Mouse (Mus musculus) layer of hippocampus, postnatal 25 days (tissue): ENCODE measurements around the gene Slc38a3. TPM values are rescaled to one million over a fixed set of nuclear protein-coding genes. Genes with fewer than 3 reads are reported as not detected.
A peak's percentile ranks its signal among the peaks of the same experiment; 100 is the strongest.

Experiments
- DNase-seq, 2 experiments: peaks; one replicate each; pipeline ENCODE4 v3.0.0; 2022; ENCODE audit warnings: mixed read lengths in 2 of 2, low spot score in 1 of 2; ENCODE audit errors: extremely low spot score in 1 of 2
- total RNA-seq, 2 experiments: library from RNA; stranded (reverse); gene quantifications; 2 replicates each; pipeline ENCODE4 v1.2.3; 2021

The Slc38a3 gene
- total RNA-seq, 2 experiments from 2014 or later: 57.8 to 66.2 TPM

- DNase-seq: no peak
Measured at GRCm38 (mm10) chr9:107626158-107626843, 43.0 kb downstream of the Slc38a3 start.

GRCm38 (mm10) chr9:107625351-107626128 is 43.8 kb downstream of the Slc38a3 start:
- DNase-seq: no peak

DNA sequence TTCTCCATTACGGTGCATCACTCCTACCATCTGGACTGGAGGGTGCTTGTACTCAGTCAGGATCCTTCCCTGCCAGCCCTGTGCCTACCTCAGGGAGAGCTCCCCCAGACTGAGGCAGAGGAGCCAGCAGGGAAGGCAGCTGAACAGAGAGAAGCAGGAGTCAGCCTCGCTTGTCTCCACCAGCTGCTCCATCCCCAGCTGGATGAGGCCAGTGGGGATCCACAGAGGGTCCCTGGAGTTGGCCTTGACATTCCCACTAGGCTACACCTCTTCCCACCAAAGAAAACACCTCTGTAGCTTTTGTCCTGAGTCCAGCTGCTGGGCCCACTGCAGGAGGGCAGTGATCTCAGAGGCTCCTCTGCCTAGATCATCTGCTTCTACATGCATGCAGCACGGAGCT is 44.4 kb downstream of the Slc38a3 start:
- DNase-seq: no peak

- DNase-seq: no peak
Measured at GRCm38 (mm10) chr9:107624539-107624938, 44.8 kb downstream of the Slc38a3 start.

DNA sequence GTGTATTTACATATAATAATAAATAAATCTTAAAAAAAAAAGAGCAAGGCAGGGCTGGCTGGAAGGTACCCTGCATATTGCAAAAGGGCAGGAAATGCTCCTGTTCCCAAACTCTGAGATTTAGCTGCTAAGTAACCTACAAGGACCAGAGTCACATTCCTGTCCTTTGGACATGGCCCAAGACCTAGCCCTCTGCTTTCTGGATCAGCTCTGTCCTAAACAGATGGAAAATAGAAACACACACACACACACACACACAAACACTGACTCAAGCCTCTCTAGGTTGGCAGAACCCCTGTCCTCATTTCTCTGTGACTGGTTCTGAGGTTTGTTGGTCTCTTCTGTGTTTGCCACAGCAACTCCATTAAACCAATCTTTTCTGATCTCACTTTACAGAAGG is 48.4 kb downstream of the Slc38a3 start:
- no peak for DNase-seq

DNA sequence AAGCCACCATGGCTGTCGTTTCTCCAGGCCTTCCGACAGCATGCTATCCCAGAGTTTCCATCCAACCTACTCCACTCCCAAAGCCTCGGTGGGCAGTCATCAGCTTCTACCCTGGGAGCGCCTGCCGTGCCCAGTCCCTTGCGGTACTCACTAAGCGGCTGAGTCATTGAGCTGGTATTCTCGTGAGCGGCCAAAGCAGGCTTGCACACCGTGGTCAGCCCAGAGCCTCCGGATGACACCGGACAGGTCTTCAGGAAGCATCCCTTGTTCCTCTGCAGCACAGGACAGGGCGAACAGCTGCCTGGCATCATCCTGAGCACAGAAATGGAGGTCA is 49.8 kb downstream of the Slc38a3 start:
- DNase-seq: no peak

DNA sequence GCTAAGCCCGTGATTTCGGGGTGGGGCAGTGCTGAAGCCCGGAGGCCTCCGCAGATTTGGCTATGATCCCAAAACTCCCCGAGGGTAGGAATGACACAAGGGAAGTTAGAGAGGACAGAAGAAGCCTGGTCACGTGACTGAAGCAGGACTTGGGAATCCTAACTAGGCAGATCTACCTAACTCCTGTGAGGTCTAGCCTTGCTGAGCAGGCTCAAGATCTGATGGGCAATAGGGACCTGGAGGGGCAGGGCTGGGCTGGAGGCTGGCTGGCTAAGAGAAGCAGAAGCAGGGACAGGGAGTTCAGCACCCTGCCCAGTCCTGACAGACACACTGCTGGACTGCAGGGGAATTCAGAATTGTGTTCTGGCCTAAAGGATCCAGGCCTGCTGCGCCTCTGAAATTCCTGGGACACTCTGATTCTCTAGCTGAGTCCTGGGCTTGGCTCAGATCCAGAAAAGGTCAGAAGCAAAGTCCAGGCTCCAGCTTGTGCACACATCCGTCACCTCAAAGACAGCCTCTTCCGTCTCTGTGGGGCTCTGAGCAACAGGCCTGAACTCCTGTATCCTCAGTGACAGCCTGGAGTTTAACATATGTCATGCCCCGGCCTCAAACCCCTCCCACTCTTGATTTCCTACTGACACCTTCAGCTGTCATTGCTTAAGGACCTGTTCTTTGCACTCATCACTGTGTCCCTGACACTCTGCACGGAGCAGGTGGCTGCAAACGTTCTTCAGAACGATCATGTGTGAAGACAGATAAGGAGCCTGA is 50.4 kb downstream of the Slc38a3 start:
- DNase-seq: no peak

DNA sequence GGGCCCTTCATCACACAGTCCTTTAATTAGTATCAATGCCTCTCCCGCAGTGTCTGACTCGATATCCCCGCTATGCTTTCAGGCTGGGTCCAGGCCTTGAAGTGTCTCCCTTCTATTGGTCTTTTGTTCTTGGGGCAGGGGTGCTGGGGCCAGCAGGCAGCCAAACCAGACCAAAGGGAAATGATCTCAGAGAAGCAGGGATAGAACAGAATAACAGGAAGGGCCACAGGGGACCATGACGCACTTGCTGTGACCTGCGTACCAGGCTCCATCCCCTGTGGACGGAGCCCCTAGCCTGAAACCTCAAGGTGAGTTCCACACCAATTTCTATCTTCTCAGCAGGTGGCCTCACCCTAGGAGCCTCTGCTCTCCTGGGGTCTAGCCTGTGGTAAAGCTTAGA is 51.2 kb downstream of the Slc38a3 start:
- DNase-seq: no peak

DNA sequence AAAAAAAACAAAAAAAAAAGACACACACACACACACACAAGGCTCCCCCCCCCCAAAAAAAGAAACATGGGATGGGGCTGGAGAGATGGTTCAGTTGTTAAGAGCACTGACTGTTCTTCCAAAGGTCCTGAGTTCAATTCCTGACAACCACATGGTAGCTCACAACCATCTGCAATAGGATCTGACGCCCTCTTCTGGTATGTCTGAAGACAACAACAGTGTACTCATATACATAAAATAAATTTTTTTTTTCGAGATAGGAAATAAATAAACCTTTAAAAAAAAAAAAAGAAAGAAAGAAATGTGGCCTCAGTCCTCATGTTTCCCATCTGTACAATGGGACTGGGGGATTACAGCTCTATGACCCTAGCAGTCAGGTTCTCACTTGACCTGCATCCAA is 51.9 kb downstream of the Slc38a3 start:
- DNase-seq: no peak

- DNase-seq: no peak
Measured at GRCm38 (mm10) chr9:107615035-107615434, 54.3 kb downstream of the Slc38a3 start.

- no peak for DNase-seq
Measured at GRCm38 (mm10) chr9:107612945-107613569, 56.3 kb downstream of the Slc38a3 start.

DNA sequence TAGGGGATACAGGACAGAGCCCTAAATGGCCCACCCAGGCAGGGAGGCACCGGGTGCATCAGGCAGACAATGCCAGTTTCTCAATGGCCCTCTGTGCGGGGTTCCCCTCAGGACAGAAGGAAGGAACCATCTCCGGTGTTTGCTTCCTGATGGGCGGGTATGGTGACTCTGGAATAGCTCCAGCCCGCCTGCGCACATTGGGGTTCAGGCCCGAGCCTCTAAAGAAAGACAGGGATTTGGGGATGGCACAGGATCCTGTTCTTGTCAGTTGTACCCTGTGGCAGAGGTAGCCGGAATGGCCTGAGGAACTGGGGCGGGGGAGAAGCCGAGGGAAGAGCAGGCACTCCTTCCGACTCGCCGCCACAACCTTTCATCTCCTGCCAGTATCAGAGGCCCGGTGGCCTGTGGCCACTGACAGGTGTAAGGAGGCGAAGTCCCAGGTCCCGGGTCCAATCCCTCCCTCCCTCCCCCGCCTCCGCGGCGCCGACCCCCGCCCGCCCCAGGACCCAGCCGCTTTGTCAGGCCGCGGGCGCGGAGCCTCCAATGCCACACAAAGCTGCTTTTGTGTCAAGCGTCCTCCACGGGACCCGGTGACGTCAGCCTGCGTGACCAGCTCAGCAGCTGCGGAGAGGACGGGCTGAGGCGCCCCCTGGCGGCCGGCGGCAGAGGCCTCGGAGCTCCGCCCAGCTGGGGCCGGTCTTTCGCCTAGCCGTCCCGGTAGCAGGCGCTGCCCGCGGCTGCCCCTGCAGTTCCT is 57.0 kb downstream of the Slc38a3 start:
- peak; percentile 99 for DNase-seq

GRCm38 (mm10) chr9:107611456-107612190 is 57.7 kb downstream of the Slc38a3 start:
- DNase-seq: peak in 1 of 2 experiments; percentile 34

DNA sequence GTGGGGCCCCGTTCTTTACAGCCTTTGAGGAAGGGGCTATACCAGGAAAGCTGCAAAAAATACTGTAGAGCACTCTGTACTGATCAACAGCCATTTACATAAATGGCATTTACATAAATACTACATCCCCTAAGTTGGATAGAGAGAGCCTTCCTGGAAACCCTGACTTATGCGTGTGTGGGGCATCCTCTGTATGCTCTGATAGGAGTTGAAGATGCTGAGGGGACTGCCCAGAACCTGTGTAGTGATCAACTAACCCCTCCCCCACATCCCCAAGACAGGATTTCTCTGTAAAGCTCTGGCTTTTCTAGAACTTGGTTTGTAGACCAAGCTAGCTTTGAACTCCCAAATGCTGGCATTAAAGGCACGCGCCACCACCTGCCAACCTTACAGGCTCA is 59.9 kb downstream of the Slc38a3 start:
- no peak for DNase-seq

DNA sequence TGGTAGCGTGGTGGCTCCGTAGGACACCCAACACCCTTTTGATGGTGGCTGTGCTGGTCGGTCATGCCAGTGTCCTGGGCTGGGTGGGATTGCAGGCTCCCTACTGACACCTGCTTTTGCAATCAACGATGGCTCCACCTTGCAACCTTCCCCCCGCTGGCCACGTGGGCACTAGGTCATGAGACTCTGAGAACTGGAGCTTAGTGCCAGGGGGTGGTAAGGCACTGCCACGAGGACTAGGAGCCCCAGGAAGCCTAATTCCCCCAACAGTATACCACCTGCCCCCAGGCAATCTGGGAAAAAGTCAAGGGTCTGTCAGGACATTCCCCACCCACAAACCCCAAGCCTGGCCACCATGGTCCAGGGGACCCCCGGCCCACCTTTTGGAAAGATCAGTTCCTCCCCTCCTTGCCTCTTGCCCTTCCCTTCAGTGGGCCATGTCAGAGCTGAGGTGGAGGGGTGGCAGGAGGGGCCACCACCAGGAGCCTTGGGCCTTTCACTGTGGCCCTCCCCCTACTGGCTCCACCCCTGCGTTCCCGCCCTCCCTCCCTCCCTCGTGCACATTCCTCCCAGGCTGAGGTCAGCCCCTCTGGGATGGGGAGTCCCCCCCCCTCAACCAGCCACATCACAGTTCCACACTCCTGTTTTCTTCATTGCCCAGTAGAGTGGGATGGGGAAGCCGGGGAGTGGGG is 60.4 kb downstream of the Slc38a3 start, which contains the start of gene Sema3b:
TSS of gene Sema3b (minus strand) at position 489 of the 692 bp plus-strand sequence.
- DNase-seq: no peak

GRCm38 (mm10) chr9:107607653-107608245 is 61.6 kb downstream of the Slc38a3 start:
- no peak for DNase-seq

DNA sequence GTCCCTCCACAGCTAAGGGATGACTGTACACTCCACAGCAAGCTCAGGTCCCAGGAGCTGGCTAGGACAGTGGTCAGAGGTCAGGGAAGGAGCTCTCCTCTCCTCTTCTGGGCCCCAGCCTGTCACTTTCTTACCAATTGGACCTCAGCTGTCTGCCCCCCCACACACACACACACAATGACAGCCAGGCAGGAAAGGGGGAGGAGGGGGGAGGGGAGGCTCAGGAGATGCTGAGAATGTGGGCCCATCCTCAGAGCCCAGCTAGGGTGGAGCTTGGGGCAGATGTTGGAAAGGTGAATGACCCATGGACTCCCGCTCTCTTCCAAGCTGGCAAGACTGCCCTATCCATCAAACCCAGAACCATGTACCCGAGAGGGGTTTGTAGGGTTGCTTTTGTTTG is 62.3 kb downstream of the Slc38a3 start:
- no peak for DNase-seq

GRCm38 (mm10) chr9:107606591-107606990 is 62.7 kb downstream of the Slc38a3 start:
- DNase-seq: no peak
